ENCODE assay signal across 8 mouse cellular contexts in genomic region chr10:21636711-21637081, GRCm38 (mm10). TPM values are rescaled to one million over a fixed set of nuclear protein-coding genes. Genes with fewer than 3 reads are reported as not detected.
A peak's percentile ranks its signal among the peaks of the same experiment; 100 is the strongest.
DNase-seq lines count a peak whose midpoint lies in the region; ATAC-seq and TF ChIP-seq lines count a peak whose summit lies in the region.
"Had no signal": no experiment of that assay in that cellular context is flagged by ENCODE, and none has a peak within 500 bp of the region (broad histone marks: within the 10 kb centered on the region; RNA-seq: fewer than 3 reads in every experiment).

No protein-coding gene starts in this region.

- no peak for TF ChIP-seq POLR2A in liver, adult 2 months (IDR thresholded peaks at IDR 0.05; ENCODE audit: extremely low read depth, insufficient read depth, low read length)
- no peak for TF ChIP-seq POLR2A in heart, adult 2 months (IDR thresholded peaks at IDR 0.05; ENCODE audit: insufficient read depth, low read depth, low read length)
- TF ChIP-seq POLR2A in kidney, adult 2 months (IDR thresholded peaks at IDR 0.05; ENCODE audit: low read depth, low read length): no peak

- 72% methylated on average over 6 of the region's 6 CpGs for WGBS in liver, adult 2 months
- 27% methylated on average over 6 of the region's 6 CpGs for WGBS in liver, embryonic 12.5 days (ENCODE audit: insufficient replicate concordance)
- WGBS in heart, adult 2 months: 23% methylated on average over 6 of the region's 6 CpGs
- 66% methylated on average over 6 of the region's 6 CpGs for WGBS in kidney, adult 2 months

- H3K79me2 ChIP-seq in liver, adult 2 months (ENCODE audit: control insufficient read depth, insufficient read depth, low read length): no peaks in the 10 kb centered on the region
- H3K79me2 ChIP-seq in heart, adult 2 months (replicated peaks; ENCODE audit: control insufficient read depth, insufficient read depth, low read length): no peaks in the 10 kb centered on the region

- no peak for TF ChIP-seq CTCF in liver, adult 2 months (IDR thresholded peaks at IDR 0.05; ENCODE audit: low read depth, low read length)
- no peak for TF ChIP-seq CTCF in heart, adult 2 months (IDR thresholded peaks at IDR 0.05)
- no peak for TF ChIP-seq CTCF in kidney, adult 2 months (conservative IDR thresholded peaks at IDR 0.05; ENCODE audit: insufficient read depth, insufficient read length, low read depth, low read length)

- no peaks in the 10 kb centered on the region for H3K27me3 ChIP-seq in liver, adult 2 months (ENCODE audit: control insufficient read depth, insufficient read depth, low read length)
- H3K27me3 ChIP-seq in liver, embryonic 12.5 days (replicated peaks): no peaks in the 10 kb centered on the region
- no peaks in the 10 kb centered on the region for H3K27me3 ChIP-seq in heart, adult 2 months (ENCODE audit: control insufficient read depth, insufficient read depth, low read length)
- H3K27me3 ChIP-seq in kidney, adult 2 months (replicated peaks; ENCODE audit: control insufficient read depth, insufficient read depth, low read length): no peaks in the 10 kb centered on the region

- no peaks in the 10 kb centered on the region for H3K36me3 ChIP-seq in liver, adult 2 months (ENCODE audit: control insufficient read depth, insufficient read depth, low read length)
- H3K36me3 ChIP-seq in liver, embryonic 12.5 days: no peaks in the 10 kb centered on the region
- H3K36me3 ChIP-seq in heart, adult 2 months (ENCODE audit: control insufficient read depth, insufficient read depth, low read length): peaks cover 3% of the 10 kb centered on the region; the same call in 1 of the 2 replicates
- no peaks in the 10 kb centered on the region for H3K36me3 ChIP-seq in kidney, adult 2 months (ENCODE audit: control insufficient read depth, insufficient read depth, low read length)

- no peaks in the 10 kb centered on the region for H3K9me3 ChIP-seq in liver, embryonic 12.5 days (replicated peaks)

- peak; percentile 69; the same call in 1 of the 2 replicates for TF ChIP-seq EP300 in heart, adult 2 months (IDR thresholded peaks at IDR 0.05; ENCODE audit: insufficient read depth, low read depth, low read length)

- DNase-seq in liver, adult 2 months (ENCODE audit: extremely low read depth, low read depth, low spot score): peak; percentile 44
- DNase-seq in heart, adult 2 months: peak; percentile 47 to 67
- DNase-seq in kidney, adult 2 months: peak; percentile 86
- DNase-seq in lung, postnatal 4 days: peak; percentile 54 to 69
- DNase-seq in urinary bladder, postnatal 25 days (ENCODE audit: low spot score): no peak

- no peak overlapping the region for H3K4me3 ChIP-seq in liver, adult 2 months (ENCODE audit: insufficient read depth, low read depth, low read length)
- H3K4me3 ChIP-seq in liver, embryonic 12.5 days: no peak overlapping the region
- H3K4me3 ChIP-seq in heart, adult 2 months: no peak overlapping the region
- H3K4me3 ChIP-seq in kidney, adult 2 months (ENCODE audit: insufficient read depth, low read depth, low read length): no peak overlapping the region

- H3K4me1 ChIP-seq in liver, adult 2 months (ENCODE audit: control insufficient read depth, insufficient read depth, low read length): no peaks in the 10 kb centered on the region
- no peaks in the 10 kb centered on the region for H3K4me1 ChIP-seq in liver, embryonic 12.5 days
- H3K4me1 ChIP-seq in heart, adult 2 months (ENCODE audit: control insufficient read depth, insufficient read depth, low read length): peaks cover 12% of the 10 kb centered on the region
- H3K4me1 ChIP-seq in kidney, adult 2 months (ENCODE audit: control insufficient read depth, insufficient read depth, low read length): no peaks in the 10 kb centered on the region; the same call in 1 of the 2 replicates

- no peak for ATAC-seq in liver, embryonic 12.5 days
- no peak for ATAC-seq in monocyte, adult 5-6 weeks (replicated peaks; ENCODE audit: insufficient number of reproducible peaks, low FRiP score, low TSS enrichment, poor library complexity, severe bottlenecking)

- no peak overlapping the region for H3K4me2 ChIP-seq in liver, embryonic 12.5 days

- no peak overlapping the region for H3K27ac ChIP-seq in liver, adult 2 months (replicated peaks; ENCODE audit: insufficient read depth, low read depth, low read length)
- H3K27ac ChIP-seq in liver, embryonic 12.5 days: no peak overlapping the region
- H3K27ac ChIP-seq in heart, adult 2 months: peak overlapping the region; percentile 10
- H3K27ac ChIP-seq in kidney, adult 2 months (ENCODE audit: insufficient read depth, low read depth, low read length): peak overlapping the region; percentile 44; the same call in 1 of the 2 replicates

- intact Hi-C loops in heart, adult 2 months (cut with DNase I): no loop called here

- H3K9ac ChIP-seq in liver, adult 2 months (ENCODE audit: low read depth, low read length): no peak overlapping the region
- H3K9ac ChIP-seq in liver, embryonic 12.5 days: no peak overlapping the region
- H3K9ac ChIP-seq in heart, adult 2 months (ENCODE audit: low read depth, low read length): no peak overlapping the region

RNA-seq across cellular contexts. Expression of gene 1700020N01Rik, which starts 43.8 kb away (rescaled TPM):
- 0.13 TPM in 1 of 2 replicates, not detected in the other for total RNA-seq in liver, adult 2 months (2014; rRNA removed)
- not detected in 2 replicates for polyA plus RNA-seq in liver, adult 2 months (2012; rRNA removed)
- polyA plus RNA-seq in liver, embryonic 12.5 days (2016; fragmentation: Nextera tagmentation; extraction: Ambion mirVana): not detected in 2 replicates
- total RNA-seq in heart, adult 2 months (2021): not detected
- polyA plus RNA-seq in heart, adult 2 months (2012; rRNA removed): not detected in 2 replicates
- 0.09 and 0.14 TPM in 2 replicates for polyA plus RNA-seq in kidney, adult 2 months (2012; rRNA removed)
- total RNA-seq in monocyte, adult 5-6 weeks (2017): not detected in 3 replicates
- total RNA-seq: adrenal gland, adult 18-20 months had no signal

Comparison
In these comparisons a context has a peak if more than half of its experiments do, and no peak if none do; other contexts are left out.
1. H3K27ac ChIP-seq: peak in heart, adult 2 months (single experiment) and kidney, adult 2 months (single experiment); none in liver, adult 2 months (single experiment) and liver, embryonic 12.5 days (single experiment).